Mouse (Mus musculus): Measurements from ENCODE around the gene Akap6. TPM values are rescaled to one million over a fixed set of nuclear protein-coding genes. Genes with fewer than 3 reads are reported as not detected.

Gene Akap6
- polyA plus RNA-seq, 1 experiment from 2014 or later: 0.41 TPM

- H3K27ac ChIP-seq (ENCODE audit: low read length): no peak overlapping the region
- no peak overlapping the region for H3K4me3 ChIP-seq (ENCODE audit: low read length)
- ATAC-seq (ENCODE audit: low FRiP score, low TSS enrichment): no peak
- H3K4me1 ChIP-seq (ENCODE audit: insufficient read depth, low read length): peaks cover 10% of the 10 kb centered on the region; the same call in 1 of the 2 replicates
- H3K27me3 ChIP-seq (ENCODE audit: insufficient read depth, low read length): no peaks in the 10 kb centered on the region
- H3K36me3 ChIP-seq (ENCODE audit: insufficient read depth, low read length): no peaks in the 10 kb centered on the region
- H3K9me3 ChIP-seq (ENCODE audit: low read length): no peaks in the 10 kb centered on the region
- H3K4me2 ChIP-seq (replicated peaks; ENCODE audit: low read depth, low read length): no peak overlapping the region
- H3K9ac ChIP-seq (replicated peaks; ENCODE audit: low read length): no peak overlapping the region
- 61% methylated on average over 5 of the region's 5 CpGs for WGBS
Observed at GRCm38 (mm10) chr12:53028926-53029325, 329.7 kb downstream of the Akap6 start.

GRCm38 (mm10) chr12:53029910-53030309, 330.7 kb downstream of the Akap6 start:
- WGBS: 58% methylated on average over 6 of the region's 6 CpGs
- H3K9me3 ChIP-seq (ENCODE audit: low read length): no peaks in the 10 kb centered on the region
- no peaks in the 10 kb centered on the region for H3K36me3 ChIP-seq (ENCODE audit: insufficient read depth, low read length)
- H3K4me1 ChIP-seq (ENCODE audit: insufficient read depth, low read length): peaks cover 11% of the 10 kb centered on the region; the same call in 1 of the 2 replicates
- peak; percentile 57; the same call in 1 of the 2 replicates for ATAC-seq (ENCODE audit: low FRiP score, low TSS enrichment)
- no peaks in the 10 kb centered on the region for H3K27me3 ChIP-seq (ENCODE audit: insufficient read depth, low read length)
- H3K4me2 ChIP-seq (replicated peaks; ENCODE audit: low read depth, low read length): no peak overlapping the region
- H3K9ac ChIP-seq (replicated peaks; ENCODE audit: low read length): no peak overlapping the region
- no peak overlapping the region for H3K4me3 ChIP-seq (ENCODE audit: low read length)
- no peak overlapping the region for H3K27ac ChIP-seq (ENCODE audit: low read length)

GRCm38 (mm10) chr12:53032762-53033161, 333.6 kb downstream of the Akap6 start:
- Histone ChIP-seq H3K4me3 (ENCODE audit: low read length) (no peak overlapping the region), H3K27me3 (ENCODE audit: insufficient read depth, low read length) (no peaks in the 10 kb centered on the region), H3K27ac (ENCODE audit: low read length) (no peak overlapping the region), H3K36me3 (ENCODE audit: insufficient read depth, low read length) (no peaks in the 10 kb centered on the region), H3K4me1 (ENCODE audit: insufficient read depth, low read length) (peaks cover 11% of the 10 kb centered on the region; the same call in 1 of the 2 replicates), H3K9ac (replicated peaks; ENCODE audit: low read length) (no peak overlapping the region), H3K4me2 (replicated peaks; ENCODE audit: low read depth, low read length) (peak overlapping the region; percentile 32), H3K9me3 (ENCODE audit: low read length) (no peaks in the 10 kb centered on the region)
- ATAC-seq (ENCODE audit: low FRiP score, low TSS enrichment): peak; percentile 70; the same call in 1 of the 2 replicates
- WGBS: 12% methylated on average over 7 of the region's 7 CpGs

GRCm38 (mm10) chr12:53033404-53033913, 334.3 kb downstream of the Akap6 start:
- H3K9ac ChIP-seq (replicated peaks; ENCODE audit: low read length): peak overlapping the region; percentile 1; the same call in 1 of the 2 replicates
- H3K27ac ChIP-seq (ENCODE audit: low read length): peak overlapping the region; percentile 63; the same call in 1 of the 2 replicates
- 25% methylated on average over 14 of the region's 14 CpGs for WGBS
- no peaks in the 10 kb centered on the region for H3K27me3 ChIP-seq (ENCODE audit: insufficient read depth, low read length)
- ATAC-seq (ENCODE audit: low FRiP score, low TSS enrichment): peak; percentile 46; the same call in 1 of the 2 replicates
- H3K4me1 ChIP-seq (ENCODE audit: insufficient read depth, low read length): peaks cover 11% of the 10 kb centered on the region; the same call in 1 of the 2 replicates
- H3K4me2 ChIP-seq (replicated peaks; ENCODE audit: low read depth, low read length): peak overlapping the region; percentile 32
- no peaks in the 10 kb centered on the region for H3K9me3 ChIP-seq (ENCODE audit: low read length)
- H3K36me3 ChIP-seq (ENCODE audit: insufficient read depth, low read length): no peaks in the 10 kb centered on the region
- H3K4me3 ChIP-seq (ENCODE audit: low read length): peak overlapping the region; percentile 10; the same call in 1 of the 2 replicates

GRCm38 (mm10) chr12:53040634-53041033, 341.5 kb downstream of the Akap6 start:
- Histone ChIP-seq H3K27me3 (ENCODE audit: insufficient read depth, low read length) (no peaks in the 10 kb centered on the region), H3K9ac (replicated peaks; ENCODE audit: low read length) (no peak overlapping the region), H3K4me2 (replicated peaks; ENCODE audit: low read depth, low read length) (no peak overlapping the region), H3K9me3 (ENCODE audit: low read length) (no peaks in the 10 kb centered on the region), H3K4me3 (ENCODE audit: low read length) (no peak overlapping the region), H3K36me3 (ENCODE audit: insufficient read depth, low read length) (no peaks in the 10 kb centered on the region), H3K27ac (ENCODE audit: low read length) (no peak overlapping the region), H3K4me1 (ENCODE audit: insufficient read depth, low read length) (no peaks in the 10 kb centered on the region)
- ATAC-seq (ENCODE audit: low FRiP score, low TSS enrichment): no peak
- 93% methylated on average over 5 of the region's 5 CpGs for WGBS

- H3K27me3 ChIP-seq (ENCODE audit: insufficient read depth, low read length): no peaks in the 10 kb centered on the region
- H3K36me3 ChIP-seq (ENCODE audit: insufficient read depth, low read length): no peaks in the 10 kb centered on the region
- H3K27ac ChIP-seq (ENCODE audit: low read length): no peak overlapping the region
- H3K9me3 ChIP-seq (ENCODE audit: low read length): no peaks in the 10 kb centered on the region
- no peak overlapping the region for H3K4me3 ChIP-seq (ENCODE audit: low read length)
- H3K4me2 ChIP-seq (replicated peaks; ENCODE audit: low read depth, low read length): no peak overlapping the region
- no peak for ATAC-seq (ENCODE audit: low FRiP score, low TSS enrichment)
- H3K4me1 ChIP-seq (ENCODE audit: insufficient read depth, low read length): no peaks in the 10 kb centered on the region
- H3K9ac ChIP-seq (replicated peaks; ENCODE audit: low read length): no peak overlapping the region
- 25% methylated on average over 5 of the region's 5 CpGs for WGBS
Observed at GRCm38 (mm10) chr12:53042739-53043138, 343.6 kb downstream of the Akap6 start.

- Histone ChIP-seq H3K9ac (replicated peaks; ENCODE audit: low read length) (no peak overlapping the region), H3K27me3 (ENCODE audit: insufficient read depth, low read length) (no peaks in the 10 kb centered on the region), H3K9me3 (ENCODE audit: low read length) (no peaks in the 10 kb centered on the region), H3K27ac (ENCODE audit: low read length) (no peak overlapping the region), H3K36me3 (ENCODE audit: insufficient read depth, low read length) (no peaks in the 10 kb centered on the region), H3K4me3 (ENCODE audit: low read length) (no peak overlapping the region), H3K4me2 (replicated peaks; ENCODE audit: low read depth, low read length) (no peak overlapping the region), H3K4me1 (ENCODE audit: insufficient read depth, low read length) (no peaks in the 10 kb centered on the region)
- 89% methylated on average over 7 of the region's 7 CpGs for WGBS
- ATAC-seq (ENCODE audit: low FRiP score, low TSS enrichment): no peak
Observed at GRCm38 (mm10) chr12:53057606-53058005, 358.4 kb downstream of the Akap6 start.

- 84% methylated on average over 6 of the region's 6 CpGs for WGBS
- no peaks in the 10 kb centered on the region for H3K4me1 ChIP-seq (ENCODE audit: insufficient read depth, low read length)
- no peak overlapping the region for H3K4me2 ChIP-seq (replicated peaks; ENCODE audit: low read depth, low read length)
- H3K9me3 ChIP-seq (ENCODE audit: low read length): no peaks in the 10 kb centered on the region
- H3K36me3 ChIP-seq (ENCODE audit: insufficient read depth, low read length): no peaks in the 10 kb centered on the region
- H3K27me3 ChIP-seq (ENCODE audit: insufficient read depth, low read length): no peaks in the 10 kb centered on the region
- ATAC-seq (ENCODE audit: low FRiP score, low TSS enrichment): no peak
- no peak overlapping the region for H3K27ac ChIP-seq (ENCODE audit: low read length)
- no peak overlapping the region for H3K9ac ChIP-seq (replicated peaks; ENCODE audit: low read length)
- no peak overlapping the region for H3K4me3 ChIP-seq (ENCODE audit: low read length)
Observed at GRCm38 (mm10) chr12:53060903-53061302, 361.7 kb downstream of the Akap6 start.

- WGBS: 27% methylated on average over 7 of the region's 7 CpGs
- Histone ChIP-seq H3K27me3 (ENCODE audit: insufficient read depth, low read length) (no peaks in the 10 kb centered on the region), H3K4me3 (ENCODE audit: low read length) (no peak overlapping the region), H3K4me2 (replicated peaks; ENCODE audit: low read depth, low read length) (peak overlapping the region; percentile 5; the same call in 1 of the 2 replicates), H3K9me3 (ENCODE audit: low read length) (no peaks in the 10 kb centered on the region), H3K4me1 (ENCODE audit: insufficient read depth, low read length) (no peaks in the 10 kb centered on the region), H3K27ac (ENCODE audit: low read length) (no peak overlapping the region), H3K9ac (replicated peaks; ENCODE audit: low read length) (no peak overlapping the region), H3K36me3 (ENCODE audit: insufficient read depth, low read length) (no peaks in the 10 kb centered on the region)
- no peak for ATAC-seq (ENCODE audit: low FRiP score, low TSS enrichment)
Observed at GRCm38 (mm10) chr12:53061466-53062124, 362.4 kb downstream of the Akap6 start.

GRCm38 (mm10) chr12:53063003-53063402, 363.8 kb downstream of the Akap6 start:
- Histone ChIP-seq H3K4me3 (ENCODE audit: low read length) (no peak overlapping the region), H3K9ac (replicated peaks; ENCODE audit: low read length) (no peak overlapping the region), H3K27ac (ENCODE audit: low read length) (no peak overlapping the region), H3K36me3 (ENCODE audit: insufficient read depth, low read length) (no peaks in the 10 kb centered on the region), H3K4me1 (ENCODE audit: insufficient read depth, low read length) (no peaks in the 10 kb centered on the region), H3K27me3 (ENCODE audit: insufficient read depth, low read length) (no peaks in the 10 kb centered on the region), H3K9me3 (ENCODE audit: low read length) (no peaks in the 10 kb centered on the region), H3K4me2 (replicated peaks; ENCODE audit: low read depth, low read length) (no peak overlapping the region)
- no peak for ATAC-seq (ENCODE audit: low FRiP score, low TSS enrichment)
- 53% methylated on average over 9 of the region's 9 CpGs for WGBS

Data from kidney, embryonic 16.5 days (tissue).